Mouse (Mus musculus): ENCODE measurements around the gene Vsig10l. TPM values are rescaled to one million over a fixed set of nuclear protein-coding genes. Genes with fewer than 3 reads are reported as not detected.

Gene Vsig10l
- 1 to 10 TPM; 1.8 to 1.9 TPM for total RNA-seq (2021)

GRCm38 (mm10) chr7:43462851-43463250 lies at the start of gene Vsig10l:
Gene Vsig10l (plus strand): TSS chr7:43463151.
- no peak for DNase-seq (ENCODE audit: extremely low spot score in 1 of 2, low spot score in 1 of 2)

DNA sequence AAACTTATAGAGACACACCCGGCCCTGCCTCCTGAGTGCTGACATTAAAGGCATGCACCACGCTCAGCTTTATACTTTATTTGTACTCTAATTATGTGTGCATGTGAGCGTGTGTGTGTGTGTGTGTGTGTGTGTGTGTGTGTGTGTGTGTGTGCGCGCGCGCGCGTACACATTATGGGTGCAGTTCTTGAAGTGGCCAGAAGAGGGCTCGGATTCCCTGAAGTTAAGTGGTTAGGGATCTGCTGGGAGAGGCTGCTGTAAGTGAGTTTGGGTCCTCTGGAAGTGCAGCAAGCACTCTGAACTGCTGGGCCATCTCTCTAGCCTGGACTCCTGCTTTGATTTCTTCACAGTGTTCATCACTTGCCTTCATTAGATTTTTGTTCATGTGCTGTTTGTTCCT lies 45.7 kb upstream of the Vsig10l start:
- DNase-seq (ENCODE audit: extremely low spot score in 1 of 2, low spot score in 1 of 2), result no peak

DNA sequence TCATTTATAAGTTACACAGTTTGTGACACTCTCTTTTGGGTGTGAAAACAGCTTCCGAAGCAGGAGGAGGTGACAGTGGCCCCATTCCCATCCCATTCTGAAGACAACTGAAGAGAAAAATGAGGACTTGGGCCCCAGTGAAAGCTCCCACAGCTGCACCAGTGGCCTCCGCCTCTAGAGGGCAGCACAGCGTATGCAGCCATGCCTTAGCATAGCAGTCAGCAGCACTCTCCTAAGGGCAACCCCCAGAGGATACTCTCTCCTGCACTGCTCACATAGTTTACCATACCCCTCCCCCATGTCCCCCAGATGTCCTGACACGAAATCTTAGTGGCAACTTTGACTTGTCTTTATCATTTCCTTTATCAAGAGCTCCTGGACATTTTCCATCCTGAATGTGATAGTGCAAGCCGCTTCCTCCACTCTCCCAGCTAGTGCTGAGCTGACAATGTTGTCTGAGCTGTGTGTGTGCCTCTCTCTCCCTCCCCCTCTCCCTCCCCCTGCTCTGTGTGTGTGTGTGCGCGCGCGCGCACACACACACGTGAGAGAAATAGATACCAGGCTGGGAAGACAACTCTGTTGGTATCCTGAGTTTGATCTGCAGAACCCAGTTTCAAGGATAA lies 39.8 kb upstream of the Vsig10l start:
- DNase-seq (ENCODE audit: extremely low spot score in 1 of 2, low spot score in 1 of 2), result peak; percentile 84 to 96

DNA sequence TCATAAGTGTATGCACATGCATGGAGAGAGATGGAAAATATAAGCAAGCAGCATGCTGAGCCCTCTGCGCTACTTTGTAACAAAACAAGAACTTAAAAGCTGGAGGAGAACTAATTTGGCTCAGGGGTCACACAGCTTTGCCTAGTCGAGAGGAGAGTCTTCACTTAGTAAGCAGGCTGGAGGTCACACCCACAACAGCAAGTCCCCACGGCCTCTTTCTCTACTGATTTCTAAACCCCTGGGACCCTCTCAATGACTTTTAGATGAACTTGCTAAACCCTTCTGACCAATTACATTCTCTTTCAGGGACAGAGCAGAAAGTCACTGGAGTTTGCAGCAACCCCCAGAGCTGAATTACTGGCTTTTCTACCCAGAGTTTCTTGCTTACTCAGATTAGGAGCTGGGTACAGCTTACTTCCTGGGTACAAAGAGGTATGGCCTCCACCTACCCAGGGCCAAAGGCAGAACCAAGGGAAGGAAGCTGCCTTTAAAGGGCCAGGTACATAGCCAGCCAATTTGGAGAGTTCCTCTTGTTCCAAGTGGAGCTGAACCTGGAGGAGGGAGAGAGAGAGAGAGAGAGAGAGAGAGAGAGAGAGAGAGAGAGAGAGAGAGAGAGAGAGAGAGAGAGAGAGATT lies 38.8 kb upstream of the Vsig10l start:
- no peak for DNase-seq (ENCODE audit: extremely low spot score in 1 of 2, low spot score in 1 of 2)

DNA sequence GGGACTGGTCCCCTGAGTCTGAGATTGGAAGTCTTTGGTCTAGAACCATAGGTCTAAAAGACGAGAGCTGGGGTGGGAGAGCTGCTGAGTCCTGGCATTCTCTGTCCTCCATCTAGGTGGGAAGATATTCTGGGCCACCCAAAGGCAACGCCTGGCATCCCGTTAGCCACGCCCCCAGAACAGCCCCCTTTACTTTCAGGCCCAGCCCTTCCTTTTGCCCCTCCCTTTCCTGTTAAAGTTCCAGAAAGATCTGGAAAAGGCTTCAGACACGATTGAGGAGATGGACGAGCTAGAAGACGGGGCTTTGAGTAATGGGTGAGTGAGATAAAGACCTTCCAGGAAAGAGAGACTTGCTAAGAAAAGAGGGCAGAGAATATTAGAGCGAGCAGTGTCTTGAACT lies 35.5 kb upstream of the Vsig10l start, which contains the start of gene Lim2:
Gene Lim2, plus strand, starts transcription at position 265 of the 400 bp plus-strand sequence.
- DNase-seq (ENCODE audit: extremely low spot score in 1 of 2, low spot score in 1 of 2), result no peak

DNA sequence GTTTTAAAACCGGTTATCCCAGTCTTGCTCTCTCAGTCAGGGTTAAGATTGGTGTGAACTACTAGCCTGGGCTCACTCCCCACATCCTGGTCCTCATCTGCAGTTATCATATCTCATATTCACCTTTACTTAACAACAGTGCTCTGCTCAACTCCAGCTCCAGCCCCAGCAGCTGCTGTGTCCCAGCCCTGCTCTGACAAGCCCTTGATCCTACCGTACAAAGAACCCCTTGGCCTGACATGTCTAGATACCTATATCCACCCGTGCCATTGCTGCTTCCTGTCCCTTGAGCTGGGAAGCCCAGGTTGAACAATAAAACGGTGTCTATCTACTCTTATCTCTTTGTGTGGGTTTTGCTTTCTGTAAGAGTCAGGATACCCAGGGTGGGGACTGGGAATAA lies 33.5 kb upstream of the Vsig10l start:
- no peak for DNase-seq (ENCODE audit: extremely low spot score in 1 of 2, low spot score in 1 of 2)

DNA sequence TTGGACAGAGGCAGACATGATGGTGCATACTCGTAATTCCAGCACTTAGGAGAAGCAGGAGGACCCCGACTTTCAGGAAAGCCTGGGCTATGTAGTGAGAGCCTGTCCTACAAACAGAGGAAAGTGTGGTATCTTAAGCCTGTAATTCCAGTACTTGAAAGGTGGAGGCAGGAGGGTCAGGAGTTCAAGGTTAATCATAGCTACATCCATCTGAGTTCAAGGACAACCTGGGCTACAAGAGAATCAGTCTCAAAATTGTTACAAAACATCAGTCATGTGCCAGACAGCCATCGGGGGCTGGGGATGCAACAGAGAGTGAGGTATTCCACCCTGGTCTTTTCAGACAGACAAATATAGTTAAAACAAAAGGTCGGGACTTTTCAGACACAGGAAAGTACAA lies 30.1 kb upstream of the Vsig10l start:
- DNase-seq (ENCODE audit: extremely low spot score in 1 of 2, low spot score in 1 of 2), result no peak

DNA sequence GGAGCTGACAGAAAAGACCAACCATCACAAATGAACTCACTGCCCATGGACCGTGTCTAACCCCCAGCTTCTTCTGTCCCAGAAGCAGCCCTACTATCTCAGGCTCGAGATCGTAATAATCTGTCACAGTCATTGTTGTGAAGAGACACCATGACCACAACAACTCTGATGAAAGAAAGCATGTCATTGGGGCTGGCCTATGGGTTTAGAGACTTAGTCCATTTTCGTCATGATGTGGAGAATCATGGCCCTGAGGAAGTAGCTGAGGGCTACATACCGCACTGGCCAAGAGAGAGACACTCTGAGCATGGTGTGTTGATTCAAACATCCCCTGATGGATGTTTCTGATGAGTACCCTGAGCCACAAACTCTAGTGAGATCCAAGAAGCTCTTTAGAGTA lies 28.3 kb upstream of the Vsig10l start:
- DNase-seq (ENCODE audit: extremely low spot score in 1 of 2, low spot score in 1 of 2), result no peak

GRCm38 (mm10) chr7:43436341-43437255 lies 26.4 kb upstream of the Vsig10l start, which contains the start of gene Nkg7:
Gene Nkg7 (plus strand): TSS chr7:43437073.
- DNase-seq (ENCODE audit: extremely low spot score in 1 of 2, low spot score in 1 of 2), result no peak

- no peak for DNase-seq (ENCODE audit: extremely low spot score in 1 of 2, low spot score in 1 of 2)
Observed at GRCm38 (mm10) chr7:43438611-43439010, 24.3 kb upstream of the Vsig10l start.

DNA sequence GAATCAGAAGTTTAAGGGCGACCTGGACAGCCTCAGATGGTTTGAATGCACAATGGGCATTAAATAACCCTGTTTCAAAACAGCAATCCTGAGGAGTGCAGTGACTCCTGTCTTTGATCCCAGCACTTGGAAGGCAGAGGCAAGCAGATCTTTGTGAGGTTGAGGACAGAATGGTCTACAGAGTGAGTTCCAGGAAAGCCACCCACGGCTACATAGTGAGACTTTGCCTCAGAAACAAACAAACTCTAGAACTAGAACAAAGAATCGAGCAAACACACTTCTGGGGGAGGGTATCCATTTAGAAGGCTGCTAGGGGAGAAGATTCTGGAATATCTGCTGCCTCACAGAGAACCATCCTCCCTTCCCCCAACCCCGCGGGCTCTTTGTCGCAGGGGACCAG lies 22.5 kb upstream of the Vsig10l start, which contains the start of gene Cldnd2:
Gene Cldnd2, plus strand, starts transcription at position 301 of the 400 bp plus-strand sequence.
- no peak for DNase-seq (ENCODE audit: extremely low spot score in 1 of 2, low spot score in 1 of 2)

GRCm38 (mm10) chr7:43441071-43441470 lies 21.9 kb upstream of the Vsig10l start:
- no peak for DNase-seq (ENCODE audit: extremely low spot score in 1 of 2, low spot score in 1 of 2)

- no peak for DNase-seq (ENCODE audit: extremely low spot score in 1 of 2, low spot score in 1 of 2)
Observed at GRCm38 (mm10) chr7:43442684-43443083, 20.3 kb upstream of the Vsig10l start.

GRCm38 (mm10) chr7:43443126-43443916 lies 19.6 kb upstream of the Vsig10l start:
- peak; percentile 48 to 52 for DNase-seq (ENCODE audit: extremely low spot score in 1 of 2, low spot score in 1 of 2)

DNA sequence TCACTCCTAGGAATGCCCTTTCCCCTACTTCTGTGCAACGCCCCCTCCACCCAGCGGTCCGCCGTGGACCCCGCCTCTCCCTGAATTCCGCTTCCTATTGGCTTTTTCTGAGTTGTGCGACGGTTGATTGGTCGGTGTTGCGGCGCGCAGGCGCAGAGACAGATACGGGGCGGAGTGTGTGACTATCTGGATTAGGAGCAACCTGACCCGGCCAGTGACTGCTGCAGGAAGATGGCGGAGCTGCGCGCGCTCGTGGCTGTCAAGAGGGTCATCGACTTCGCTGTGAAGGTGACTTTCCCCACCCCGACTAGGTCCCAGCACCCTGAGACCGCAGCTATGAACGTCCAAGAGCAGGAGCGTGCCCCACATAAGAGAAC lies 19.0 kb upstream of the Vsig10l start, which contains the start of the genes Etfb and Gm45233:
Gene Etfb, plus strand, starts transcription at position 167 of the 377 bp plus-strand sequence.
Gene Gm45233, plus strand, starts transcription at position 212 of the 377 bp plus-strand sequence.
- DNase-seq (ENCODE audit: extremely low spot score in 1 of 2, low spot score in 1 of 2), result peak; percentile 76 to 79

GRCm38 (mm10) chr7:43447801-43448200 lies 15.2 kb upstream of the Vsig10l start:
- DNase-seq (ENCODE audit: extremely low spot score in 1 of 2, low spot score in 1 of 2), result no peak

GRCm38 (mm10) chr7:43448246-43448645 lies 14.7 kb upstream of the Vsig10l start:
- no peak for DNase-seq (ENCODE audit: extremely low spot score in 1 of 2, low spot score in 1 of 2)

GRCm38 (mm10) chr7:43449811-43450210 lies 13.1 kb upstream of the Vsig10l start:
- no peak for DNase-seq (ENCODE audit: extremely low spot score in 1 of 2, low spot score in 1 of 2)

DNA sequence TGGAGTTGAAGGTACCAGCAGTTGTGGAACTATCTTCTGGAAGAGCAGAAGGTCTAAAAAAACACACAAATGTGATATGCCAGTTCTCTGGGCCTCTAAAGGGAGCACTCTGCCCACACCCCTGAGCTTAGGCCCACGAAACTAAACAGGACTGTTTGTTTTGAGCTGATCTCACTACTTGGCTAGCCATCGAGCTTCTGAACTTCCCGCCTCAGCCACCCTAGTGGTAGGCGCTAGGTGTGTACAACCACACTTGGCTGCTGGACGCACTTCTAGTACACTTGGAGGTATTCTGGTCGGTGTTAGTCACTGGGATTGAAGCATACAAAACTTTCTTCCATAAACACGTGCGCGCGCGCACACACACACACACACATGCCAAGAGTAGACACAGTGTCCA lies 11.2 kb upstream of the Vsig10l start:
- no peak for DNase-seq (ENCODE audit: extremely low spot score in 1 of 2, low spot score in 1 of 2)

GRCm38 (mm10) chr7:43452609-43453008 lies 10.3 kb upstream of the Vsig10l start:
- DNase-seq (ENCODE audit: extremely low spot score in 1 of 2, low spot score in 1 of 2), result no peak

Measured in layer of hippocampus, postnatal 25 days (tissue).